Mouse (Mus musculus) embryonic facial prominence, embryonic 14.5 days (tissue): ENCODE results near the gene Jmy. TPM values are rescaled to one million over a fixed set of nuclear protein-coding genes. Genes with fewer than 3 reads are reported as not detected.

Experiments used
- ATAC-seq: fragments of 200-750 bp; cut with Nextera tagmentation; 2 replicates; pipeline ENCODE4 v1.8.0; 2017; ENCODE audit warnings: low read depth, moderate number of reproducible peaks, moderate TSS enrichment
- DNase-seq: peaks from one replicate; pipeline ENCODE4 v3.0.0-alpha.2; 2015; ENCODE audit warnings: low spot score
- H3K27ac ChIP-seq: fragments of 300-500 bp; sonication (generic); replicated peaks from 2 replicates; pipeline ENCODE4 v1.5.1; 2014; ENCODE audit warnings: low read depth, mild to moderate bottlenecking, low read length, moderate library complexity
- H3K27me3 ChIP-seq: fragments of 300-500 bp; sonication (generic); replicated peaks from 2 replicates; pipeline ENCODE4 v1.6.1; 2014; ENCODE audit warnings: low read length; ENCODE audit not compliant: control insufficient read depth, insufficient read depth
- H3K36me3 ChIP-seq: fragments of 300-500 bp; sonication (generic); 2 replicates; pipeline ENCODE4 v1.6.1; 2014; ENCODE audit warnings: low read length, mixed read lengths; ENCODE audit not compliant: control insufficient read depth, insufficient read depth
- H3K4me1 ChIP-seq: fragments of 300-500 bp; sonication (generic); 2 replicates; pipeline ENCODE4 v1.6.1; 2014; ENCODE audit warnings: antibody characterized with exemption, low read length; ENCODE audit not compliant: control insufficient read depth, insufficient read depth
- H3K4me2 ChIP-seq: fragments of 300-500 bp; sonication (generic); 2 replicates; pipeline ENCODE4 v1.6.1; 2014; ENCODE audit warnings: low read depth, mild to moderate bottlenecking, low read length, moderate library complexity, mixed read lengths
- H3K4me3 ChIP-seq: fragments of 300-500 bp; sonication (generic); 2 replicates; pipeline ENCODE4 v1.5.1; 2014; ENCODE audit warnings: low read depth, mild to moderate bottlenecking, low read length
- H3K9ac ChIP-seq: fragments of 300-500 bp; sonication (generic); 2 replicates; pipeline ENCODE4 v1.6.1; 2014; ENCODE audit warnings: low read depth, mild to moderate bottlenecking, low read length, moderate library complexity, mixed read lengths
- H3K9me3 ChIP-seq: fragments of 300-500 bp; sonication (generic); 2 replicates; pipeline ENCODE4 v1.6.1; 2016; ENCODE audit warnings: low read length; ENCODE audit not compliant: control insufficient read depth
- WGBS: fragments of 180-500 bp; shearing (Covaris S2); extraction: QIAGEN DNeasy Blood & Tissue Kit; methylation state at CpG from one replicate; pipeline ENCODE4 v1.1.7; 2014; 5-methylcytosine and 5-hydroxymethylcytosine counted together
- polyA plus RNA-seq: library from polyadenylated mRNA; unstranded; fragments of >200 nt; fragmentation: Nextera tagmentation; extraction: Ambion mirVana; gene quantifications from 2 replicates; pipeline ENCODE4 v1.2.1, GENCODE M21; 2014

Gene Jmy
- polyA plus RNA-seq, 1 experiment from 2014 or later = 6.2 TPM

DNA sequence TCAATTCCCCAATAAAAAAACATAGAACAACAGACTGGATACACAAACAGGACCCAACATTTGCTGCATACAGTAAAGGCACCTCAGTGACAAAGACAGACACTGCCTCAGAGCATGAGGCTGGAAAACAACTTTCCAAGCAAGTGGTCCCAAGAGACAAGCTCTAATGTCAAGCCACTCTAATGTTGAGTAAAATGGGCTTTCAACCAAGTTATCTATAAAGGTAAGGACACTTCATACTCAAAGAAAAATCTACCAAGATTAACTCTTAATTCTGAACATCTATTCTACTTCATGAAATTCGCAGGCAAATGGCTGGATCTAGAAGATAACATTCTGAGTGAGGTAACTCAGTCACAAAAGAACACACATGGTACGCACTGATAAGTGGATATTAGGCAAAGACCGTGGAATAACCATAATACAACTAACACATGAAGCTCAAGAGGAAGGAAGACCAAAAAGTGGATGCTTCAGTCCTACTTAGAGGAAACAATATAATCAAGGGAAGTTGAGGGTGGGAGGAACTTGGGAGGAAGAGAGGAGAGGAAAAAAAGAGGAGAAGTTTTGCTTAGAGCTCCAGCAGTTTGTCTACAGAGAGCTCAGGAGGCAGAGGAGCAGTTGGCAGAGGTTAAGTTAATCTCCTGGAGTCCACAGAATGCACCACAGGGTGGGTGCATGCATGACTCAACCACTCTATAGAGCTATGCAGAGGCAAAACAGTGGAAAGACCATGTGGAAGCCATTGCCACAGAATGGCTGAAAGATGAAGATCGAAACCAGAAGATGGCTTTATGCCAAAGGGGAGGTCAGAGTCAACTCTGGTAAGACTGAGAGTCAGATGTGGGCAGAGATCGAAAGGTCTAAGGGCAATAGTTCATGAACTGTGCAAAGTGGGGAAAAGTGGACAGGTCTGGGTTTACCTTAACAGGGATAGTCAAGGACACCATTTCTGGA, 71.4 kb downstream of the Jmy start:
- Histone ChIP-seq H3K9ac (no peak overlapping the region), H3K4me3 (no peak overlapping the region), H3K36me3 (peaks cover 10% of the 10 kb centered on the region; the same call in 1 of the 2 replicates), H3K9me3 (no peaks in the 10 kb centered on the region), H3K4me2 (no peak overlapping the region), H3K27ac (no peak overlapping the region), H3K27me3 (no peaks in the 10 kb centered on the region), H3K4me1 (no peaks in the 10 kb centered on the region)
- ATAC-seq (no peak), DNase-seq (no peak)
- 90% methylated on average over 5 of the region's 5 CpGs for WGBS

- Histone ChIP-seq H3K9ac (no peak overlapping the region), H3K27me3 (no peaks in the 10 kb centered on the region), H3K9me3 (no peaks in the 10 kb centered on the region), H3K4me3 (no peak overlapping the region), H3K4me1 (no peaks in the 10 kb centered on the region), H3K27ac (no peak overlapping the region), H3K4me2 (no peak overlapping the region), H3K36me3 (0 out of 2 replicates have a peak, but pooled peaks cover 4% of the 10 kb centered on the region)
- DNase-seq = no peak
- WGBS = 71% methylated on average over 2 of the region's 2 CpGs
- no peak for ATAC-seq
Measured at GRCm38 (mm10) chr13:93423224-93423623, 76.4 kb downstream of the Jmy start.

DNA sequence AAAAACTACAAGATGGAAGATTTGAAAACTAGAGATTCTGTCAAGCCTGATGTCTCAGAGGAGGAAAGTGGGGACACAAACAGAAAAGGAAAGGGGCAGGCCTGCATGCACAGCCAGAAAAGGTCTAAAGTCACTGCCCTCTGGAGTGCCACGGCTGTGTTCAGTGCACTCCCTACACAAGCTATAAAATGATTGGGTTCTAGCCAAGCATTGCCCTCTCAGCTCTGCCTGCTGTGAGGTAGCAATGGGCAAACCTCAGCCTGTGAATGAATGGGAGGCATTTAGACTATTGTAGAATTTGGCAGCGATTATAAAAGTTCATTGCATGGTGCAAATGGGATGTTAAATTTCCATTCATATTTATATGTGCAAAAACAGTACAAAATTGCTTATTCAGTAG, 79.8 kb downstream of the Jmy start:
- peak; percentile 16 for DNase-seq
- Histone ChIP-seq H3K27me3 (no peaks in the 10 kb centered on the region), H3K9me3 (no peaks in the 10 kb centered on the region), H3K4me2 (no peak overlapping the region), H3K9ac (no peak overlapping the region), H3K4me3 (no peak overlapping the region), H3K36me3 (no peaks in the 10 kb centered on the region), H3K27ac (no peak overlapping the region), H3K4me1 (no peaks in the 10 kb centered on the region)
- ATAC-seq = no peak
- WGBS = 76% methylated on average over 2 of the region's 2 CpGs

- Histone ChIP-seq H3K27ac (no peak overlapping the region), H3K4me3 (no peak overlapping the region), H3K4me1 (no peaks in the 10 kb centered on the region), H3K9me3 (no peaks in the 10 kb centered on the region), H3K27me3 (no peaks in the 10 kb centered on the region), H3K36me3 (no peaks in the 10 kb centered on the region), H3K9ac (no peak overlapping the region), H3K4me2 (no peak overlapping the region)
- no peak for ATAC-seq
- 90% methylated on average over 2 of the region's 2 CpGs for WGBS
- DNase-seq = no peak
Measured at GRCm38 (mm10) chr13:93418292-93418691, 81.3 kb downstream of the Jmy start.

DNA sequence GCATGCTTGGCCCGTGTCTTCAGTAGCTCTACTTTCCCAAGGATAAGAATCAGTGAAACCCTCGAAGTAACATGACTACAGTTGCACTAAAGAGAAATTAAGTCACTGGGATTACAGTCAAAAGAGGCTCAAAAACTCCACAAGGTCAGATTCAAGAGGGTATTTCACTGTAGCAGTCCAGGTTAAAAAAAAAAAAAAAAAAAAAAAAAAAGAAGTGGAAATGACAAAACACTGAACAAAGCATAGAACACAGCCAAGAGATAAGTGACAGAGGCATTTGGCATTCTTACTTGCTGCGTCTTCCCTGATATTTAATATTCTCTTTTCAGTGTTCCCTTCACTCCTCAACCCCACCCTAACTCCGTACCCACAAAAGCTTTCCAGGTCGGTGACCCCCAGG, 84.6 kb downstream of the Jmy start:
- H3K9me3 ChIP-seq = no peaks in the 10 kb centered on the region
- no peaks in the 10 kb centered on the region for H3K4me1 ChIP-seq
- H3K9ac ChIP-seq = no peak overlapping the region
- no peak overlapping the region for H3K4me2 ChIP-seq
- WGBS = 89% methylated on average over 5 of the region's 5 CpGs
- no peak for ATAC-seq
- H3K27me3 ChIP-seq = no peaks in the 10 kb centered on the region
- no peaks in the 10 kb centered on the region for H3K36me3 ChIP-seq
- no peak overlapping the region for H3K27ac ChIP-seq
- DNase-seq = no peak
- no peak overlapping the region for H3K4me3 ChIP-seq

GRCm38 (mm10) chr13:93410343-93410742, 89.3 kb downstream of the Jmy start:
- Histone ChIP-seq H3K36me3 (0 out of 2 replicates have a peak, but pooled peaks cover 7% of the 10 kb centered on the region), H3K9ac (no peak overlapping the region), H3K4me1 (no peaks in the 10 kb centered on the region), H3K27ac (no peak overlapping the region), H3K4me3 (no peak overlapping the region), H3K27me3 (no peaks in the 10 kb centered on the region), H3K4me2 (no peak overlapping the region), H3K9me3 (no peaks in the 10 kb centered on the region)
- 86% methylated on average over 4 of the region's 4 CpGs for WGBS
- no peak for ATAC-seq
- no peak for DNase-seq

DNA sequence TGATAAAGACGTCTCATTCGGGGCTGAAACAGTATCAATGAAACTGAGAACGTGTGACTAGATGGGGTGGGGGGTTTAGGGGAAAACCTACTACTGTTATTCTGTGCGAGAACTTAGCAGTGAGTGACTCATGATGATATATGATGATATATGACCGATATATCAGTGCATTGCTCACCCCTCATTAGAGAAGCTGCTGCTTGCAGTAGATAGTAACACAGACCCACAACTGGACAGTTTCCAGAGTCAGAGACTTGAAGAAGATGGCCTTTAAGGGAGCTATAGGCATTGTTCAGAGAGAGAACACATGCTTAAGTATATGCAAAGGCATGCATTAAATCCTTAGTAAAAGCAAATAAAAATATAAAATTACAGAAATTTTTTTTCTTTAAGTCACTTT, 92.8 kb downstream of the Jmy start:
- H3K4me1 ChIP-seq = no peaks in the 10 kb centered on the region
- no peak overlapping the region for H3K4me3 ChIP-seq
- no peak overlapping the region for H3K4me2 ChIP-seq
- no peak overlapping the region for H3K27ac ChIP-seq
- H3K9me3 ChIP-seq = no peaks in the 10 kb centered on the region
- DNase-seq (no peak), ATAC-seq (no peak)
- no peaks in the 10 kb centered on the region for H3K27me3 ChIP-seq
- 0 out of 2 replicates have a peak, but pooled peaks cover 7% of the 10 kb centered on the region for H3K36me3 ChIP-seq
- 85% methylated on average over 5 of the region's 5 CpGs for WGBS
- H3K9ac ChIP-seq = no peak overlapping the region

GRCm38 (mm10) chr13:93401947-93402346, 97.7 kb downstream of the Jmy start:
- peaks cover 19% of the 10 kb centered on the region; the same call in 1 of the 2 replicates for H3K36me3 ChIP-seq
- ATAC-seq (no peak), DNase-seq (no peak)
- 75% methylated on average over 7 of the region's 7 CpGs for WGBS
- H3K27me3 ChIP-seq = no peaks in the 10 kb centered on the region
- H3K4me3 ChIP-seq = no peak overlapping the region
- no peak overlapping the region for H3K27ac ChIP-seq
- H3K4me2 ChIP-seq = no peak overlapping the region
- peaks cover 3% of the 10 kb centered on the region; the same call in 1 of the 2 replicates for H3K9me3 ChIP-seq
- no peaks in the 10 kb centered on the region for H3K4me1 ChIP-seq
- H3K9ac ChIP-seq = no peak overlapping the region
